Mouse (Mus musculus): ENCODE results near the gene Sptlc2. TPM values are rescaled to one million over a fixed set of nuclear protein-coding genes. Genes with fewer than 3 reads are reported as not detected.
"Not testable (repeated sequence)": the region's sequence is repeated elsewhere in the genome, so short reads cannot be mapped to it uniquely, and the experiment has no call there.

The Sptlc2 gene
- total RNA-seq, 2 experiments from 2014 or later = 33.7 to 34.1 TPM

GRCm38 (mm10) chr12:87334886-87335285 lies 53.3 kb downstream of the Sptlc2 start:
- intact Hi-C loops (cut with DNase I) = loop anchor here (10.0 kb wide), 1 partner anchor 70 kb away; the partner anchor contains the start of genes Ahsa1 and Vipas39

GRCm38 (mm10) chr12:87333794-87334193 lies 54.4 kb downstream of the Sptlc2 start:
- peak in 1 of 2 experiments; percentile 8 for DNase-seq (ENCODE audit: low spot score in 2 of 2)
- intact Hi-C loops (cut with DNase I) = loop anchor here (10.0 kb wide), 1 partner anchor 69 kb away; the partner anchor contains the start of genes Ahsa1 and Vipas39

More at GRCm38 (mm10) chr12:87334886-87335285, 53.3 kb downstream of the Sptlc2 start:
- no peak for DNase-seq (ENCODE audit: low spot score in 2 of 2)

GRCm38 (mm10) chr12:87332511-87332910 lies 55.6 kb downstream of the Sptlc2 start:
- intact Hi-C loops (cut with DNase I) = loop anchor here (10.0 kb wide), 1 partner anchor 68 kb away; the partner anchor contains the start of genes Ahsa1 and Vipas39
- DNase-seq (ENCODE audit: low spot score in 2 of 2) = no peak

GRCm38 (mm10) chr12:87331908-87332307 lies 56.2 kb downstream of the Sptlc2 start:
- intact Hi-C loops (cut with DNase I) = loop anchor here (10.0 kb wide), 1 partner anchor 67 kb away; the partner anchor contains the start of genes Ahsa1 and Vipas39
- DNase-seq (ENCODE audit: low spot score in 2 of 2) = no peak

- intact Hi-C loops (cut with DNase I) = loop anchor here (10.0 kb wide), 1 partner anchor 66 kb away; the partner anchor contains the start of genes Ahsa1 and Vipas39
- no peak for DNase-seq (ENCODE audit: low spot score in 2 of 2)
Measured at GRCm38 (mm10) chr12:87331053-87331456, 57.1 kb downstream of the Sptlc2 start.

GRCm38 (mm10) chr12:87330213-87330612 lies 57.9 kb downstream of the Sptlc2 start:
- intact Hi-C loops (cut with DNase I) = loop anchor here (10.0 kb wide), 1 partner anchor 65 kb away; the partner anchor contains the start of genes Ahsa1 and Vipas39

GRCm38 (mm10) chr12:87328025-87328424 lies 60.1 kb downstream of the Sptlc2 start:
- no peak for DNase-seq (ENCODE audit: low spot score in 2 of 2)
- intact Hi-C loops (cut with DNase I) = no loop called here

More at GRCm38 (mm10) chr12:87330213-87330612, 57.9 kb downstream of the Sptlc2 start:
- DNase-seq (ENCODE audit: low spot score in 2 of 2) = no peak

- intact Hi-C loops (cut with DNase I) = no loop called here
- DNase-seq (ENCODE audit: low spot score in 2 of 2) = no peak
Measured at GRCm38 (mm10) chr12:87327610-87328009, 60.5 kb downstream of the Sptlc2 start.

GRCm38 (mm10) chr12:87325452-87325851 lies 62.7 kb downstream of the Sptlc2 start:
- intact Hi-C loops (cut with DNase I) = no loop called here

GRCm38 (mm10) chr12:87319229-87319628 lies 68.9 kb downstream of the Sptlc2 start:
- intact Hi-C loops (cut with DNase I) = no loop called here
- DNase-seq (ENCODE audit: low spot score in 2 of 2) = no peak

More at GRCm38 (mm10) chr12:87325452-87325851, 62.7 kb downstream of the Sptlc2 start:
- no peak for DNase-seq (ENCODE audit: low spot score in 2 of 2)

- DNase-seq (ENCODE audit: low spot score in 2 of 2) = no peak
- intact Hi-C loops (cut with DNase I) = no loop called here
Measured at GRCm38 (mm10) chr12:87317951-87318350, 70.2 kb downstream of the Sptlc2 start.

- DNase-seq (ENCODE audit: low spot score in 2 of 2) = no peak
- intact Hi-C loops (cut with DNase I) = no loop called here
Measured at GRCm38 (mm10) chr12:87313098-87313497, 75.1 kb downstream of the Sptlc2 start.

GRCm38 (mm10) chr12:87306584-87306844 lies 81.6 kb downstream of the Sptlc2 start:
- DNase-seq (ENCODE audit: low spot score in 2 of 2); intact Hi-C loops (cut with DNase I): not testable (repeated sequence)

- intact Hi-C loops (cut with DNase I) = no loop called here
- no peak for DNase-seq (ENCODE audit: low spot score in 2 of 2)
Measured at GRCm38 (mm10) chr12:87305767-87306583, 82.2 kb downstream of the Sptlc2 start.

- no peak for DNase-seq (ENCODE audit: low spot score in 2 of 2)
- intact Hi-C loops (cut with DNase I) = no loop called here
Measured at GRCm38 (mm10) chr12:87301189-87301588, 87.0 kb downstream of the Sptlc2 start.

GRCm38 (mm10) chr12:87300441-87300690 lies 87.8 kb downstream of the Sptlc2 start:
- no peak for DNase-seq (ENCODE audit: low spot score in 2 of 2)
- intact Hi-C loops (cut with DNase I) = no loop called here

- intact Hi-C loops (cut with DNase I) = no loop called here
- peak in 1 of 2 experiments; percentile 12 for DNase-seq (ENCODE audit: low spot score in 2 of 2)
Measured at GRCm38 (mm10) chr12:87299657-87300440, 88.3 kb downstream of the Sptlc2 start, which contains the start of gene Ism2. Gene Ism2, minus strand, starts transcription at chr12:87299705.

GRCm38 (mm10) chr12:87299037-87299656 lies 89.0 kb downstream of the Sptlc2 start:
- DNase-seq (ENCODE audit: low spot score in 2 of 2) = peak in 1 of 2 experiments; percentile 22
- intact Hi-C loops (cut with DNase I) = no loop called here

- no peak for DNase-seq (ENCODE audit: low spot score in 2 of 2)
- intact Hi-C loops (cut with DNase I) = no loop called here
Measured at GRCm38 (mm10) chr12:87293934-87294333, 94.2 kb downstream of the Sptlc2 start.

- no peak for DNase-seq (ENCODE audit: low spot score in 2 of 2)
- intact Hi-C loops (cut with DNase I) = no loop called here
Measured at GRCm38 (mm10) chr12:87289100-87289499, 99.1 kb downstream of the Sptlc2 start.

Measured in left cerebral cortex, postnatal 36 days (tissue).